Mouse (Mus musculus): ENCODE data around the gene Ddx25.

DNA sequence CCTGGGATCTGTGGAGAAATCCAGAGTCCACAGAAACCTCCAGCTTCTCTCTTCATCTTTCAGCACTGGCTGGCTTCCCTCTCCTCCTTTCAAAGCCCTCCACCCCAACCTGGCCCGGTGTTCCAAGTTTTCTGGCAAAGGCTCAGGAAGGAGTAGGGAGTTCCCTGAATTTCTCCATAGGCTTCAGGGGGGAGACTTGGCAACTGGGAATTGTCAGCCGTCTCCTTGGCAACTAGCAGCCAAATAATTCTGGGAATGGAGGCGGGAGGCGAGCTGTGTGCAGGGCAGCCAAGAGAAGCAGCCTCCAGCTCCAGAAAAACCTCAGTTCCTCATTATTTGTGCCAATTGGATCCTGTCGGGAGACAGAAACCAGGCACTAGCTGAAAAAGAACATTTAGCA, 34.8 kb downstream of the Ddx25 start:
- TF ChIP-seq CTCF (IDR thresholded peaks at IDR 0.05; ENCODE audit: low read depth) (no peak), EP300 (optimal IDR thresholded peaks at IDR 0.05) (peak; percentile 63)

Measured in stomach, postnatal 0 days (tissue).